Mouse (Mus musculus): ENCODE data around the gene Scgb2b12. TPM values are rescaled to one million over a fixed set of nuclear protein-coding genes. Genes with fewer than 3 reads are reported as not detected.
"Not testable (repeated sequence)": the region's sequence is repeated elsewhere in the genome, so short reads cannot be mapped to it uniquely, and the experiment has no call there.

Scgb2b12 gene
- not detected for total RNA-seq (2021)

DNA sequence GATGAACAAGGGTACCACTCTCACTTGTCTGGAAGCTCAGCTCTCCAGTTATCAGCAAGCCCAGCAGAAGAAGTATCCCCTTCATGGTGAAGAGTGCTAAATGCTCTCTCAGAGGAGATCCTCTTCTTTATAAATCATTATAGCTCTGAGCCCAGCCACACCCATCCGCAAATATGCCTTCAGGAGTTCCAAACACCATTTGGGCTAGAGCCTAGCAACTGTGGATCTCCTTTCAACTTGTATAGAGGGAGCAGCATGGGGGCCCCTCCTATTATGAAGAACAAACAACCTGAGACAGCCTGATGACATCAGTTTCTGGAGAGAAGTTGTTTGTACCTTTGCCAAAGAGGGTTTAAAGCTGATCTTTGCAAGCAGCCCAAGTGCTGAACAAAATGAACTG, at the start of gene Scgb2b12:
Gene Scgb2b12, minus strand, starts transcription at position 101 of the 400 bp plus-strand sequence.
- DNase-seq (ENCODE audit: low spot score in 2 of 2); intact Hi-C loops (cut with DNase I): not testable (repeated sequence)

DNA sequence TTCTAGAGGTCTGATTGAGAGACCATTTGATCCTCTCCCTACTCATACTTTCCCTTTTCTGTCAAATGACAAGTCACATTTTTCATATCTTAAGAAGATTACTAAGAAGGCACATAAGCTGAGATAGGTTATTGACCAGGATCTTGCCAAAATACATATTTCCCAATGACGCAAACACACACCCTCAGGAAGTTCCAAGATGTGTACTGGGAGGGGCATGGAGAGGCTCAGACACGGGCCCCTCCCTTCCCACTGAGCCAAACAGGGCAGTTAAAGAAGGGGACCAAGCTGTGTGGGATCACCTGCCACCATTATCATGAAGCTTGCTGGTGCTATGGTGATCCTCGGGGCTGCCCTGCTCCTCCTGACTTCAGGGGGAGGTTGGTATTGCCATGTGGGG, 6.8 kb upstream of the Scgb2b12 start, which contains the start of gene Scgb1b12:
Gene Scgb1b12, plus strand, starts transcription at position 301 of the 400 bp plus-strand sequence.
- intact Hi-C loops (cut with DNase I); DNase-seq (ENCODE audit: low spot score in 2 of 2): not testable (repeated sequence)

Other genes with a start within 250 kb of the Scgb2b12 start
- gene Scgb1b10, start 226.4 kb downstream of the Scgb2b12 start, total RNA-seq (2021), result not detected
- not detected for gene Scgb2b11, start 116.1 kb downstream of the Scgb2b12 start, total RNA-seq (2021)
- gene Scgb1b11, start 104.4 kb downstream of the Scgb2b12 start, total RNA-seq (2021), result not detected
- not detected for gene Scgb1b12, start 6.9 kb upstream of the Scgb2b12 start, total RNA-seq (2021)
- gene Scgb1b29, start 114.3 kb upstream of the Scgb2b12 start, total RNA-seq (2021), result not detected

Measured in left cerebral cortex, postnatal 36 days (tissue).